Mouse (Mus musculus) gastrocnemius, adult 8-10 months (tissue): ENCODE measurements around the gene Ube2i. TPM values are rescaled to one million over a fixed set of nuclear protein-coding genes. Genes with fewer than 3 reads are reported as not detected.
"Not testable (repeated sequence)": the region's sequence is repeated elsewhere in the genome, so short reads cannot be mapped to it uniquely, and the experiment has no call there.

ENCODE experiments used
- DNase-seq, 2 experiments: peaks; one replicate each; pipeline ENCODE4 v3.0.0; 2022; ENCODE audit warnings: low spot score in 2 of 2
- total RNA-seq, 4 experiments: library from RNA; stranded (reverse); gene quantifications; 2 replicates each; pipeline ENCODE4 v1.2.4; 2022

The Ube2i gene
- total RNA-seq, 4 experiments from 2014 or later, result 57.0 to 66.7 (median 58.0) TPM

DNA sequence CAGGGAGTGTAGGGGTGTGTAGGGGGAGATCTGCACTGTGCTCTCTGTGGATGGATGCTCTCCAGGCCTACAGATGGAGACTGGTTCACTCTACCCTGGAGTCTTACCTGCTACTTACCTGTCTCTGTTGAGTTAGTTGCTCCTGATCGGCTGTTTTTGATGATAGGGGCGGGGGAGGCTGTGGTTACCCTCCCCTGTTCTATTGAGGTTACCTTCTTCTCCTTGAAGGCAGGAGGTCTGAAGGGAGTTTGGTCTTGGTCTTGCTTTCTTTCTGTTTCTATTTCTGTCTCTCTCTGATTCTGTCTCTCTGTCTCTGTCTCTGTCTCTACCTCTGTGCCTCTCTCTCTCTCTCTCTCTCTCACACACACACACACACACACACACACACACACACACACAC lies 19.3 kb downstream of the Ube2i start:
- DNase-seq, result no peak

DNA sequence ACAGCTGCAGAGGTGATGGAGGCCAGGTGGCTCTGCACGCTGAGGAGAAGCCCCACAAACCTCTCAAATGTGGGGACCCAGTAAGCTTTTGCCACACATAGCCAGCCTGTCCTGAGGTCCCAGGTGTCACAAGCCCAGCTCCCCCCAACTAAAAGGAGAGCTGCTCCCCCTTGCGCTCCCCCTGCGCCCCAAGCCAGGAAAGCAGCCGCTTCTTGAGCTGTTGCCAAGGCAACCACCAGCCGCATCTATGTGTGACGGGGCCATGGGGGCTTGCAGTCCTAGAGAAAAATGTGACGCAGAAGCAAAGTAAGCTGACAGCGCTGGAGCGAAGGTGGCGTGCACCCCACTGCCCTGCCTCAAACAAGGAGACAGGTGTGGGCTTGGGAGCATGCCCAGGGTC lies 20.7 kb downstream of the Ube2i start:
- DNase-seq, result no peak

DNA sequence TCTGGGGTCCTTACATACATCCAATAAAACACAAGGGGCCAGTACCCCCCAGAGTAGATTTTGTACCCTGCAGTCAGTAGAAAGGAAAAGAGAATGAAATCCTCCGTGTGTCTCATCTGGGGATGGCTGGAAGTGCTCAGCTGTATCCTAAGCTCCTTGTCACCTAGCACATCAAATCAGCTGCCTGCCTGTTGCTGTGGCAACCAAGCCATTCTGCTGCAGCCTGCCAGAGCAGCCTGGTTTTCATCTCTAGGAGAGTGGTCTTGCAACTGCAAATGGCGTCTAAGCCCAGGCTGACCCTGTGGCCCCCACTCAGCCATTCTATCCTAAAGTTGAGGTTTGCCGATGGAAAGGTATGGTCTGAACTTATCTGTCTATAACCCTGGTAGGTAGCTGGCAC lies 21.8 kb downstream of the Ube2i start:
- DNase-seq, result no peak

- no peak for DNase-seq
These were observed 24.1 kb downstream of the Ube2i start for GRCm38 (mm10) chr17:25250181-25250835.

GRCm38 (mm10) chr17:25248033-25248750 lies 26.2 kb downstream of the Ube2i start:
- no peak for DNase-seq

DNA sequence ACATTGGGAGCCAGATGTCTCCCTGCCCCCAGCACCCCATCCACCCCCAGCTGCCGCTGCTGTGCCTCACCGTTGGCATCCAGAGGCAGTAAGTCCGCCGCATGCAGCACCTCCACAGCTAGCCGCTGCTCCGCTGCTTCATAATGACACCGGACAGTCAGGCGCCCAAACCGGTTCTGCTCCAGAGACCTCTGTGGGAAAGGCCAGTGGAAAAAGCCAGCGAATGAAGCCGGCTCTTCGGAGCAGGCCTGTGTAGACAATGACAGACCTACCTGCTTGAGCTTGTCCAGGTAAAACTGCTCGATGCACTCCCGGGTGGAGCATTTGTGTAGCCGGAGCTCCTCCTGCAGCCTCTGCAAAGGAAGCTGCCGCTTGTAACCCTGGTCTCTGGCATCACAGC lies 30.2 kb downstream of the Ube2i start:
- DNase-seq, result no peak

DNA sequence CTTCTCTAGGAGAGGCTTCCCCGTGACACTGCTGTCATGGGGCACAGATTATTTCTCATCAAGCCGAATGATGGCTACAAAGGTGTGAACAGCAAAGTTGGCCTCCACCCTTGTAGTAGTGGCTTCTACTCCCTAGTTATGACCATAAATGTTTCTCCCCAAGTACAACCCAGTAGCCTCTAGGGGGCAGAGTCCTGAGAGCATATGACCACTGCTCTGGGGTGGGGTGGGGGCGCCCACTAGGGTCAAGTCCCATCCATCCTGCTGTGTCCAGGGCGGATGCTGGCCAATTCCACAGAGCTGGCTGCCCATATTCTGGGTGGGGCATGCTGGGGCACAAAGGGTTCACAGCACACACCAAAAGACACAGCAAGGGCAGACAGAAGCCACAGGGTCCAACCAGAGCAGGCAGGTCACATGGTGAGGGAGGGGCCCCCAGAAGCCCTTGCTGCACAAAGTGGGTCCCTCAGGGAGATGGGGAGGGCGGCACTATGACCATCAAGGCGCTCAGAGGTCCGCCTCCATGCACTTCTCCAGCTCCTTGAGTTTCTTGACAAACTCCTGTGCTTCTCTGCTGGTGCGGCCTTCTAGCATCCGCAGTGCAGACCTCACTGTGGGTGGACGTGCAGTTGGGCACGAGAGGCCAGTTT lies 31.2 kb downstream of the Ube2i start:
- no peak for DNase-seq

- peak; percentile 41 to 79 for DNase-seq
These were observed 34.5 kb downstream of the Ube2i start, which contains the start of the genes Gnptg and Tsr3 for GRCm38 (mm10) chr17:25239695-25240636. Gnptg (minus strand) TSS chr17:25240124. Tsr3 (plus strand) TSS chr17:25240170.

DNA sequence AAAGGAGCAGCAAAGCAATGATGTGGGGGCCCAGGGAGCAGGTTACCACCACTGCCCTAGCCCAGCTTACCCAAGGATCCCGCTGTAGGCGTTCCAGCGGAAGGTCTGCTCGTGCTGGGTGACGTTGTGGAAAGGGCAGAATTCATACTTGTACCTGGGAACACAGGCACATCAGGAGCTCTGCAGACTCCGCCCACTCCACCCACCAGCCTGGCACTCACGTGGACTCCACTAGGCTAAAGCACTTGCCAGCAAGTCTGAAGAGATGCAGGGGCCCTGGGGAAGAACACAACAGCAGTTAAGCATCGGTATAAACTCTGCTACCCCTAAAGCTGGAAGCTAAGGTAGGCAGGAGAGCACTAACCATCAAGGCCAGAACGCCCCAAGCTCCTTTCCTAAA lies 38.8 kb downstream of the Ube2i start:
- no peak for DNase-seq

DNA sequence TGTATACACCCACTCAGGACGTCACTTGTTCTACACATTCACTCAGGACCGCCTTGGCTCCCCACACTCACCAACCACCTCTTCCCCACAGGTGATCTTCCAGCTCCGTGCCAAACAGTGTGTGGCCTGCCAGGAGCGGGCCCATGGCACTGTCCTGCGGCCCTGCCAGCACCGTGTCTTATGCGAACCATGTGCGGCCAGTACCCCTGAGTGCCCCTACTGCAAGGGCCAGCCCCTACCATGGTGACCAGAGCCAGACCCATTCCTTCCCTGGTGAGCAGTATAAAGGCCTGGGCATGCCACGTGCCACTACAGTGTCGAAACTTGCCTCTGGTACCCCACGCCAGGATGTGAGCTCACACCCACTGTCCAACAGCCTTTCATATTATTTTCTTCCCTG lies 42.8 kb downstream of the Ube2i start:
- DNase-seq, result not testable (repeated sequence)

- DNase-seq, result no peak
These were observed 43.7 kb downstream of the Ube2i start for GRCm38 (mm10) chr17:25230700-25231099.

GRCm38 (mm10) chr17:25230014-25230655 lies 44.3 kb downstream of the Ube2i start:
- DNase-seq, result not testable (repeated sequence)

GRCm38 (mm10) chr17:25227991-25228390 lies 46.4 kb downstream of the Ube2i start:
- DNase-seq, result no peak

DNA sequence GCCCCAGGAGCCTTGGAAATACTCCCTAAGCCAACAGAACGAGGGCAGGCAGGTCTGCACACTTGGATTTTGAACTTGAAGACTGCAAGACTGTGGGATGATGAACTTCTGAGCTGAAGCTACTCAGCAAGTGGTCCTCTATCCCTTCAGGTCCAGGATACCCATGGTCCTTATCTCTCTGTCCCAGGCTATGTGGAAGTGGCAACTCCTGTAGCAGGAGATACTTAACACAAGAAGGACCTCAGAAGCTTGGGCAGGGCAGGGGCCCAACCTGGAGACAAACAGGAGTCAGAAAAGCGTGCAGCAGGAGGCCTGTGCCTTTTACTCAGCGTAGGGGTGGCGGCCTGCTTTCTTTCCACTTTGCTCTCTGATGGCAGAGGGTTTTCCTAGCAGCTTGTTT lies 48.8 kb downstream of the Ube2i start:
- no peak for DNase-seq

DNA sequence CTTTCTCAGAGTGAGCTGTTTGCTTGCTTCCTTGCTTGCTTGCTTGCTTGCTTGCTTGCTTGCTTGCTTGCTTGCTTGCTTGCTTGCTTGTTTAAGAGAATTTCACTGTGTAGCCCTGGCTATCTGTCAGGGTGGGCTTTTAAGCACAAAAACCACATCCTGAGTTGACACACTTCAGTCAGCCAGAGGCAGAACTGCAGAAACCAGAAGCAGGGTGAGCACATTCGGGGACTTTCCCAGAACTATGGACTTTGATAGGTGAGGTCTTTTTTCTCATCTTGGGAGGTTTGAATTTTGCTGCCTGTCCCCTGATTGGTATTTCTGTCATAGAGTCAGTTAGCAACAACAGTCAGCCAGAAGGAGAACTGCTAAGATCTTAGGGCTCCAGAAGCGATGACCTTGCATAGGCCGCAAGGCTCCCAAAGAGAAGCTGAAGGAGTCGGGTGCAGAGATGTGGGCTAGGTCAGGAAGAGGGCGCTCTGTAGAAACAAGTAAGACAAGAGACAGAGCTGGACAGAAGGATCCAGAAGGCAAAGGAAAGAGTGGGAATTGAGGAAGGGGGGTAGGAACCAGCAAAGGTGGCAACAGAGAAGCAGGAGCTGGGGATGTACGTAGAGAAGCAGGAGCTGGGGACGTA lies 49.7 kb downstream of the Ube2i start:
- no peak for DNase-seq

GRCm38 (mm10) chr17:25222951-25223601 lies 51.3 kb downstream of the Ube2i start:
- no peak for DNase-seq

DNA sequence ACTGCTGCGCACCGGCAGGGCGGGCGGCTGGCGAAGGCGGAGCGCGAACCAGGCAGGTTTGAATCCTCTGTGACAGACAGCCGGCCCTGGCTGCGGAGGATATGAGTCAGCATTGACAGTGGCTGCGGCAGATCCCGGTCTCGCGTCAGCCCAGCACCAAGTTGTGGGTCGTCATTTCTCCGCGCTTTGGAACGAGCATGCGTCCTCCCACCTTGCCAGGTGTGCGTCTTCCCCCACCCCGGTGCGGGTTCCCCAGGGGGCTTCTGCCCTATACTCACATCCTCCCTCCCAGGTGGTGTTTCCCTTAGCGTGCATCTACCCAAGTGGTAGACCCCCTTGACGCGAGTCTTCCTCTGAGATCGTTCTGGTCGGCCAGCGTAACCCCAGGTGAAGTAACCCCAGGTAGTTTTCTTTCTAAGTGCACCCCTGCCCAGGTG lies 51.9 kb downstream of the Ube2i start:
- not testable (repeated sequence) for DNase-seq

DNA sequence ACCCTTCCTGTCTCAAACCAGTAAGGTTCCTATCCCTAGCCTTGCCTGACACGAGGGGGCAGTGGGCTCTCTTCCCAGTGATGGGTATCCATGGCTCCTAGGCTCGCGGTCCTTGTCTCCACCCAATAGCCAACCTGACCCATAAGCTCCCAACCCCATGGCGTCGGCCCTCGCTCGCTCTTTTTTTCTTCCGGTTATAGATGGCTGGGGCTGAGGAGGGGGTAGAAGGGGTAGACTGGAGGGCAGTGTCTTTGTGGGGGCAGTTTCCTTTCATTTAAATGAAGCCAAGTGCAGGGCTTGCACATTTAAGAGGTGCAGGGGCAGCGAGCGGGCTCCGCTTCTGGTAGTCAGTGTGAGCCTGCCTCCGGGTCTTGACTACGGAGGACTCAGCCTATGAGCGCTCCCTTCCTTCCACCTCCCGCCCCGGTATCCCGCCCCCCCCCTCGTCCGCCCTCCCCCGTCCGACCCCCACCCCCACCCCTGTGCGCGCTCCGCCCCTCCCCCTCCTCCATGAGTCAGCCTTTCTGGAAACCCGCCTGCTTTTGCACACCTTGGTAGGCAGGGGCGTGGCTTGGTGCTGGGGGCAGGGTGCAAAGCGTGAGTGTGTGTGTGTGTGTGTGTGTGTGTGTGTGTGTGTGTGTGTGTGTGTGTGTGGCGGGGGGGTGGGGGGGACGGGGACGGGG lies 52.5 kb downstream of the Ube2i start:
- no peak for DNase-seq

- no peak for DNase-seq
These were observed 53.7 kb downstream of the Ube2i start for GRCm38 (mm10) chr17:25220746-25221145.
